Mouse (Mus musculus) C2C12 (cell line): ENCODE measurements around the gene Ikzf3.

ENCODE experiments used
- CTCF ChIP-seq: IDR thresholded peaks from one replicate; pipeline ENCODE4 v1.5.1; 2011; ENCODE audit not compliant: control insufficient read depth, insufficient read depth, insufficient read length
- MYOD1 ChIP-seq: IDR thresholded peaks from one replicate; pipeline ENCODE4 v1.6.1; 2011; ENCODE audit warnings: low read depth; ENCODE audit not compliant: control insufficient read depth, insufficient read length
- MYOG ChIP-seq: IDR thresholded peaks from one replicate; pipeline ENCODE4 v1.6.1; 2011; ENCODE audit not compliant: control insufficient read depth, insufficient read length; ENCODE audit errors: extremely low read depth

GRCm38 (mm10) chr11:98549363-98549762 is 3.5 kb upstream of the Ikzf3 start:
- TF ChIP-seq CTCF: no peak
- TF ChIP-seq MYOG: no peak
- no peak for TF ChIP-seq MYOD1
